Mouse (Mus musculus) naive thymus-derived CD4-positive, alpha-beta T cell, adult 2 months (primary cell): Measurements from ENCODE around the gene Espn.
A peak's percentile ranks its signal among the peaks of the same experiment; 100 is the strongest.

Source experiments
- DNase-seq: peaks from one replicate; pipeline ENCODE4 v3.0.0-alpha.2; 2011; ENCODE audit warnings: low read depth

Gene Espn

GRCm38 (mm10) chr4:152125161-152126025 lies 26.8 kb downstream of the Espn start:
- DNase-seq: peak; percentile 66

DNA sequence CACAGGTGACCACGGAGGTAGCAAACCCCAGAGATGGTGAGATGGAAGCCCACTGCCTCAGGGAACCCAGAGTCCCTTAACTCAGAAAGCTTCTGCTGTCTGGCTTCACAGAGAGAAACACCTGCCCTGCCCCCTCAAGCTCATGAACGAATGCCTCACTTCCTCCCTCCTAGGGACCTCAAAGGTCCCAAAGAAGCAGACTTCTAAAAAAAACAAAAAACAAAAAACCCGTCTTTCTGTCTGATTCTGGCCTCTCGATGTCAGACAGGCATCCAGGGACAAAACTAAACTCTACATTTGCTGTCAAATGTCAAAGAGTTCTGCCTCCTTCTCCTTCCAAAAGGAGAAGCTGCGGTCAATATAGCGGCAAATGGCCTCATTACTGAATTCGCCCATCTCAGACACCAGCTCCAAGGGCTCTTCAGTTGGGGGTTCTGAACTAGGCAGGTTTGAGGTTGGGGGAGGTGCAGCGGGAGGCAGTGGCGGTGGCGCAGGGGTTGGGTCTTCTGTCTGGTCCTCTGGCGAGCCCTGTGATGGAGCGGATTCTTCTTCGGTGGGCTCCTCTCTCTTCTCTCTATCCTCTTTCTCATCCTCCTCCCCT lies 27.7 kb downstream of the Espn start:
- DNase-seq: peak; percentile 65

DNA sequence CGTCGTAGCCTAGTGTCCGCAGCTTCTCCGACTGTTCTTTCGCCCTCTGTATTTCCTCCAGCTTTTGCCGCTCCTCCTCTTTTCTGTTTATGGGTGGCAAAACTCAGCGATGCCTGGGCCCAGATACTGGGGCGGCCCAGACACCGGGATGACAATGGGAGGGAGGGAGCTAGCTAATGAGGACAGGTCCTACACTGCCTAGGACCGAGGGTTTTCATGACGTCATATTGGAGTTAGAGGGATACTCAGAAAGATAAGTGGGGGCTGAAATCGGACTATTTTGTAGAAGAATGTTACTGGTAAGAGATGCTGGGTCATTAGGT lies 31.0 kb downstream of the Espn start:
- no peak for DNase-seq

GRCm38 (mm10) chr4:152120311-152121182 lies 31.6 kb downstream of the Espn start:
- DNase-seq: peak; percentile 87

- peak; percentile 79 for DNase-seq
Observed at GRCm38 (mm10) chr4:152119396-152120292, 32.5 kb downstream of the Espn start.

DNA sequence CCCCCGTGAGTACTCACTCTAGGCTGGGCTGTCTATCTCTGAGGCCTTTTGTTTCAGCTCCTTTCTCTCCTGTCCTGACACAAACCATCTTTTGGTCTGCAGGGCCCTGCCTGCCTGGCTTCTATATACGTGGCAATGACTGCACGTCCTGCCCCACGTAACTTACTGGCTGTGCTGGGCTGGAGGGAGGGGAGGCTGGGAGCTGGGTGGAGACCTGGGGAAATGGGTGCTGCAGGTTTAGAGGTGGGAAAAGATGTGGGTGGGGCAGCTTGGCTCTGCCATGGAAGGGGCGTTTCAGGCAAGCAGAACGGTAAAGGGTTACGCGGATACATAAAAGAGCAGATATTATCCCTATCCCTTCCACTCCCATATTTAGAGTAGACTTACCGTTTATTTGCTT lies 34.6 kb downstream of the Espn start:
- DNase-seq: peak; percentile 26

GRCm38 (mm10) chr4:152115921-152116612 lies 36.1 kb downstream of the Espn start, which contains the start of gene Tnfrsf25:
Gene Tnfrsf25 (plus strand): TSS chr4:152115934.
- peak; percentile 71 for DNase-seq

DNA sequence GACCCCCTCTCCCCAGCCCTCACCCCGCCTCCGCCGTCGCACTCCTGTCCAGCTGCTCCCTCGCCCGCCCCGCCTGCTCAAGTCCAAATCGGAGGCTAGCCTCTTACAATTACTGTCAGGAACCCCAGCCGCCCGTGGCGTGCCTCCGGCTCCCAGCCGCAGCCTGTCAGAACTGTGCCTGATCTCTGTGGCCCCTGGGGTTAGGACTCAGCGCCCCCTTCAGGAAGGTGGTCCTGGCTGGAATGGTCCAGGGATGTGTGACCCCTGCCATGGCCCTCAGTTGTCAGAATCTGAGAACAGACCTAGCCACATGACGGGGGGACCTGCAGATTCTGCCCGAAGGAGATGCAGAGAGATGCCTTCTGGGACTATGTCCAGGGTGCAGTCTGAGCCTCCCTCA lies 38.1 kb downstream of the Espn start:
- no peak for DNase-seq

GRCm38 (mm10) chr4:152112329-152112728 lies 39.8 kb downstream of the Espn start:
- DNase-seq: no peak

- DNase-seq: no peak
Observed at GRCm38 (mm10) chr4:152110689-152111088, 41.5 kb downstream of the Espn start.

GRCm38 (mm10) chr4:152109509-152109908 lies 42.7 kb downstream of the Espn start:
- no peak for DNase-seq

- DNase-seq: no peak
Observed at GRCm38 (mm10) chr4:152108673-152109072, 43.5 kb downstream of the Espn start.

DNA sequence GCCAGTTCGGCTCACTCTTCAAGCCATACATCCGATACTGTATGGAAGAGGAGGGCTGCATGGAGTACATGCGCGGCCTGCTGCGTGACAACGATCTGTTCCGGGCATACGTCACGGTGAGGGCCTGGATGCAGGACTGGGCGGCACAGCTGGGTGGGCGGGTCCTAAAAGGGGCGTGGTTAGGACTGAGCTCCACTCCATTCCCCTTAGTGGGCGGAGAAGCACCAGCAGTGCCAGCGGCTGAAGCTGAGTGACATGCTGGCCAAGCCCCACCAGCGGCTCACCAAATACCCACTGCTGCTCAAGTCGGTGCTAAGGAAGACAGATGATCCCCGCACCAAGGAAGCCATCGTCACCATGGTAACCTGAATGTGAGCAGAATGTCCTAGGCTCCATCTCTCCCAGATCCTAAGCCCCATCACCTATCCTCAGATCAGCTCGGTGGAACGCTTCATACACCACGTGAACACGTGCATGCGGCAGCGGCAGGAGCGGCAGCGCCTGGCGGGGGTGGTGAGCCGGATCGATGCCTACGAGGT lies 44.1 kb downstream of the Espn start:
- peak; percentile 42 for DNase-seq

GRCm38 (mm10) chr4:152107493-152107892 lies 44.7 kb downstream of the Espn start:
- DNase-seq: peak; percentile 46

- DNase-seq: peak; percentile 39
Observed at GRCm38 (mm10) chr4:152106746-152107145, 45.4 kb downstream of the Espn start.

- peak; percentile 89 for DNase-seq
Observed at GRCm38 (mm10) chr4:152103025-152103424, 49.1 kb downstream of the Espn start.

DNA sequence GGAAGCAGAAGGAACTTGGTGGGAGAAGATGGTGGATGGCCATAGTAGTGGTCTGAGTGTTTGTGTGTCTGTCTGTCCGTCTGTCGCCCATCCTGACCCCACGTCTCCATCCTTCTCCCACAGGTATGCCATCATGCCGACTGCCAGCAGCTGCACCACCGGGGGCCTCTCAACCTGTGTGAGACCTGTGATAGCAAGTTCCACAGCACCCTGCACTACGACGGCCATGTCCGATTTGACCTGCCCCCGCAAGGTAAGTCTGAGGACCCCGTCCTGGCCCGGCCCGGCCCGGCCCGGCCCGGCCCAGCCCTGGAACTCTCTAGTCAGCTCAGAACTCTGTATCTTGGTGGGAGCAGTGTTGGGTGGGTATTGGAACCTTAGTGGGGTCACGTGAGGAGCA lies 50.2 kb downstream of the Espn start:
- no peak for DNase-seq

- DNase-seq: no peak
Observed at GRCm38 (mm10) chr4:152101081-152101653, 51.0 kb downstream of the Espn start.

DNA sequence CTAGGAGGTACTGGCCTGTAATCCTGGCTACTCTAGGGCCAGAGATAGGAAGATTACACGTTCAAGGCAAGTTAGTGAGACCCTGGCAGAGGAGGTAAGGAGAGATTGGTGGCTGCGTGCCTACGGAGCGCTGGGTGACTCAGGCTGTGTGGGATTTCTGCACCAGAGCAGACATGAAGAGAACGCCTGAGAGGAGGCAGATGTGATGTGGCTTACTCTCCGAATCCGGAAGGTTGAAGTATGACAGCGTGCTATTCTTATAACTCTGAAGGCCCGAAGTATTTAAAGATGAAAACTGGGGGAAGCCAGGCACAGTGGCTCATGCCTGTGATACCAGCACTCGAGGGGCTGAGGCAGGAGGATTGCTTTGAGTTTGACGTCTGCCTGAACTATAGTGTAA lies 51.6 kb downstream of the Espn start:
- no peak for DNase-seq
